Mouse (Mus musculus) bone marrow macrophage, adult 2 months (primary cell): ENCODE data around the gene Edem3.

Source experiments
- CTCF ChIP-seq: IDR thresholded peaks from 2 replicates; pipeline ENCODE4 v1.5.1; 2012; ENCODE audit warnings: low read depth, mild to moderate bottlenecking, low read length, moderate library complexity
- POLR2A ChIP-seq: IDR thresholded peaks from 2 replicates; pipeline ENCODE4 v1.6.1; 2012; ENCODE audit warnings: mild to moderate bottlenecking, low read depth, low read length, borderline replicate concordance

- TF ChIP-seq CTCF, result no peak
- no peak for TF ChIP-seq POLR2A
These were observed 48.8 kb upstream of the Edem3 start for GRCm38 (mm10) chr1:151706397-151706752.
